Mouse (Mus musculus) hindbrain, embryonic 13.5 days (tissue): ENCODE measurements around the gene Tmem234. TPM values are rescaled to one million over a fixed set of nuclear protein-coding genes. Genes with fewer than 3 reads are reported as not detected.

Experiments
- ATAC-seq: fragments of 200-750 bp; cut with Nextera tagmentation; 2 replicates; pipeline ENCODE4 v1.8.0; 2017; ENCODE audit warnings: moderate TSS enrichment; ENCODE audit not compliant: low FRiP score
- H3K27ac ChIP-seq: fragments of 300-500 bp; sonication (generic); 2 replicates; pipeline ENCODE4 v1.5.1; 2015; ENCODE audit warnings: inconsistent platforms, mild to moderate bottlenecking, moderate library complexity
- H3K27me3 ChIP-seq: fragments of 300-500 bp; sonication (generic); 2 replicates; pipeline ENCODE4 v1.6.1; 2015; ENCODE audit warnings: mild to moderate bottlenecking, inconsistent platforms
- H3K36me3 ChIP-seq: fragments of 300-500 bp; sonication (generic); 2 replicates; pipeline ENCODE4 v1.6.1; 2015; ENCODE audit warnings: mild to moderate bottlenecking, inconsistent platforms
- H3K4me1 ChIP-seq: fragments of 300-500 bp; sonication (generic); replicated peaks from 2 replicates; pipeline ENCODE4 v1.6.1; 2015; ENCODE audit warnings: inconsistent platforms
- H3K4me2 ChIP-seq: fragments of 300-500 bp; sonication (generic); 2 replicates; pipeline ENCODE4 v1.6.1; 2015; ENCODE audit warnings: inconsistent platforms, mild to moderate bottlenecking, moderate library complexity
- H3K4me3 ChIP-seq: fragments of 300-500 bp; sonication (generic); 2 replicates; pipeline ENCODE4 v1.5.1; 2015; ENCODE audit warnings: mild to moderate bottlenecking, inconsistent platforms
- H3K9ac ChIP-seq: fragments of 300-500 bp; sonication (generic); 2 replicates; pipeline ENCODE4 v1.6.1; 2015; ENCODE audit warnings: mild to moderate bottlenecking, inconsistent platforms
- H3K9me3 ChIP-seq: fragments of 300-500 bp; sonication (generic); 2 replicates; pipeline ENCODE4 v1.6.1; 2016; ENCODE audit warnings: inconsistent platforms
- WGBS: fragments of 180-500 bp; shearing (Covaris S2); methylation state at CpG from one replicate; pipeline ENCODE4 v1.1.7; 2015; 5-methylcytosine and 5-hydroxymethylcytosine counted together
- polyA plus RNA-seq: library from polyadenylated mRNA; unstranded; fragments of >200 nt; fragmentation: Nextera tagmentation; extraction: Ambion mirVana; gene quantifications from 2 replicates; pipeline ENCODE4 v1.2.1, GENCODE M21; 2015

The Tmem234 gene
- polyA plus RNA-seq, 1 experiment from 2014 or later, result 195 TPM

DNA sequence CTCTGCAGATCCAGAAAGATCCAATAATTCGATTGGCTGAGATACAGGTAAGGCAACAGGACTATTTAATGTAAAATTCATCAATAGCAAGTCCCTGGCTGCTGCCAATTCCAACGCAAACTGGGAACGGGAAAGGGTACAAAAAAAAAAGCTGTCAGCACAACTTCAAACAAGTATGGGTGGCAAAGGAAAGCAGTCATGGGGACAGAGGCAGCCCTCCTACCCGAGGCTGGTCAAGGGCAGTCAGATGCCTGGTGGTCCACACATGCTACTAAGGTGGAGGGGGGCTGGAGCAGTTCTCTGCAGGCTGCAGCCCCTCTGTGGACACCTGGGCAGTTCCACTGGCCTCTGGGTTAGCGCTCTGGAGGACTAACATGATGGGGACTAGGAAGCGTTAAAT lies 25.6 kb downstream of the Tmem234 start:
- WGBS, result 80% methylated on average over 6 of the region's 6 CpGs
- Histone ChIP-seq H3K27ac (no peak overlapping the region), H3K4me2 (no peak overlapping the region), H3K4me3 (no peak overlapping the region), H3K27me3 (no peaks in the 10 kb centered on the region), H3K4me1 (peaks cover 42% of the 10 kb centered on the region), H3K9ac (peak overlapping the region; percentile 87; the same call in 1 of the 2 replicates), H3K36me3 (peaks cover 48% of the 10 kb centered on the region), H3K9me3 (no peaks in the 10 kb centered on the region)
- ATAC-seq, result no peak

DNA sequence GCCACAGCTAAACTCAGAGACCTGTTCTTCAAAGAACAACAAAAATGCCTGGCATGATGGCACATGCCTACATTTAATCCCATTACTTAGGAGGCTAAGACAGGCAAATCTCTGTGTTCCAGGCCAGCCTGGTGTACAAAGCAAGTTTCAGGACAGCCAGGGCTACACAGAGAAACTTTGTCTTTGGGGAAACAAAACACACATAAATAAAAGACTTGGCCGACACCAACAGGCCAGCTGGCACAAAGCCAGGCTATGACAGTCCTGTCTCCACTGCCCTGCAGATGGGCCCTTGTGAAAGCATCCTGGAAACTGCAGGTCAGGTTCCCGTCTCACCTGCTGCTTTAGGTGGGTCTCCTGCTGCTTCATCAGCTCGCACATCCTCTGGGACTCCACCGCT lies 30.5 kb downstream of the Tmem234 start:
- 76% methylated on average over 4 of the region's 4 CpGs for WGBS
- Histone ChIP-seq H3K9me3 (no peaks in the 10 kb centered on the region), H3K36me3 (peaks cover 95% of the 10 kb centered on the region), H3K4me3 (no peak overlapping the region), H3K9ac (no peak overlapping the region), H3K4me1 (peaks cover 6% of the 10 kb centered on the region), H3K27ac (no peak overlapping the region; the same call in 1 of the 2 replicates), H3K4me2 (no peak overlapping the region), H3K27me3 (no peaks in the 10 kb centered on the region)
- ATAC-seq, result no peak

DNA sequence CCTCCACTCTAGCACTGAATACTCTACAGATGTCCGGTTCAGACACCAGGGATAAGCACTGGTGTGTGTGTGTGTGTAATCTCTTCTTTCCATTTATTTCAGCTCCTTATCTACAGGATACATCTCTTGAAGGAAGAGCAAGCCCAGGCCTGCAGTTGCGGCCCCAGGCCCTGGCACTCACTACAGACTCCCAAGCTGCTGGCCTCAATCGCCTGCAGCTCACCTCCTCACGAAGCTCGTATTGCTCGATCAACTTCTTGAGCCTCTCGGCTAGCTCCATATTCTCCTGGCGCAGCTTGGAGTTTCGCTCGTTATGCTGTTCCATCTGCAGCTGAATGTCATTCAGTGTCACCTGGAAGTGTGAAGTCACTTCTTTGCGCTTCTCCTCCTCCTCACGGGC lies 31.4 kb downstream of the Tmem234 start:
- Histone ChIP-seq H3K36me3 (peaks cover 99% of the 10 kb centered on the region), H3K4me3 (no peak overlapping the region), H3K27me3 (no peaks in the 10 kb centered on the region), H3K4me2 (no peak overlapping the region), H3K9ac (no peak overlapping the region), H3K4me1 (peaks cover 7% of the 10 kb centered on the region), H3K27ac (no peak overlapping the region), H3K9me3 (no peaks in the 10 kb centered on the region)
- WGBS, result 94% methylated on average over 12 of the region's 12 CpGs
- ATAC-seq, result no peak

DNA sequence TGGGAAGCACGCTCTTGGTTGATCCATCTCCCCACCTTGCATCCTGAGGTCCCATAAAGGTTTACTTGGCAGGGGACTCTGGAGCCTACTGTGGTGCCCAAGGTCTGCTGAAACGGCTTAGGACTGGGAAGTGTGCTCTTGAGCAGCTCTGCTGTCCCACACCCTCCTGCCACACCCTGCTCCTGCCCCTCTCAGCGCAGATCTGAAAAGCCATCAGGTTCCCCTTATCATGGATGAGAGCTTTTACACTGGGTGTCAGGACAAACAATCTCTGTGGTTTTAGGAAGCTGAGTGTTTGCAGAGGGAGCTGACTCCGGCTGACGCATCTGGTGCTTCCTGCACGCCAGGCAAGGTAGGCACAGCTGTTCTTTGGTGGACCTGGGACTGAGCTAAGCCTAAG lies 33.4 kb downstream of the Tmem234 start:
- WGBS, result 96% methylated on average over 6 of the region's 6 CpGs
- Histone ChIP-seq H3K4me3 (no peak overlapping the region), H3K4me1 (peaks cover 23% of the 10 kb centered on the region), H3K4me2 (no peak overlapping the region), H3K9ac (no peak overlapping the region), H3K27ac (no peak overlapping the region), H3K9me3 (no peaks in the 10 kb centered on the region), H3K36me3 (peaks cover 97% of the 10 kb centered on the region), H3K27me3 (no peaks in the 10 kb centered on the region)
- no peak for ATAC-seq

DNA sequence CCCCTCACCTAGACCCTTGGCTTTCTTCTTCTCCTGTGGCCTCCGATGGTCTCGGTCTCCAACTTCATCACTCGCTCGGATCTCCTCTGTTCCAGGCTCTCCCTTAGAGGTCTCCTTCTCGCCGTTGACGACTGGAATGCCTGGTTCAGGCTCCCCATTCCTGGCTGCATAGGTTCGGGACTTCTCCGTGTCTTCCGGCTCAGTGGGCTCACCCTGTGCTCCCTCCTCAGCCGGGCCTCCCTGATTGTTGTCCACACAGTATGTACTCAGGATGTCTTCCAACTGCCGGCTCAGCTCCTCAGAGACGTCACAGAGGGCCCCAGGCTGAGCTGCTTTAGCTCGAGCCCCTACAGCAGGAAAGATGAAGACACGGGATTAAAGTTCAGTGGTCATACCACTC lies 38.8 kb downstream of the Tmem234 start:
- no peaks in the 10 kb centered on the region for H3K9me3 ChIP-seq
- no peaks in the 10 kb centered on the region for H3K27me3 ChIP-seq
- no peak for ATAC-seq
- H3K4me3 ChIP-seq, result peak overlapping the region; percentile 71
- peaks cover 32% of the 10 kb centered on the region for H3K4me1 ChIP-seq
- 89% methylated on average over 15 of the region's 15 CpGs for WGBS
- H3K9ac ChIP-seq, result peak overlapping the region; percentile 90
- H3K36me3 ChIP-seq, result peaks cover 51% of the 10 kb centered on the region
- H3K27ac ChIP-seq, result no peak overlapping the region
- peak overlapping the region; percentile 95 for H3K4me2 ChIP-seq

DNA sequence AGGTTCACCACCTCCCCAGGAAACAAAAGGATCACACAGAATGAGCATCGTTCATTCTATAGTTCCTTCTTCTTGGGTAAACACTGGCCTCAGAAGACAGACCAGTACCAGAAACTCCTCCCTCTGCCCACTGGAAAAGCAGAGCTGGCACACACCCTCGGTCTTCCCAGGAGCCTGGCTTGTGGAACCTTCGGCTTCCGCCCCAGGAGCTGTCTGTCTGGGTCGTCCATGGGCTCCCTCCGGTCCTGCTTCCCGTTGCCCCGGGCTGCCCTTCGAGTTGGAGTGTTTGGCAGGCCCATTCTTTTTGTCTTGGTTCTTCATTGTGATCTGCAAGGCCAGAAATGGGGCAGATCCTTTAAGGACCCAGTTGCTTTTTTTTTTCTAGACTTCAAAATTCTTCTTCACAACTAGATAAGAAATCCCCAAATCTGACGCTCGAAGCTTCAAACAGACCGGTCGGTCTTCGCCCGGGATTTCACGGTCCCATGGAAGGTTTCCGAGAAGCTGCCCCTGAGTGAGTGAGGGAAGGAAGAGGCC lies 39.7 kb downstream of the Tmem234 start:
- H3K4me1 ChIP-seq, result peaks cover 32% of the 10 kb centered on the region
- H3K27ac ChIP-seq, result peak overlapping the region; percentile 94
- peak overlapping the region; percentile 90 for H3K9ac ChIP-seq
- H3K4me3 ChIP-seq, result peak overlapping the region; percentile 71
- no peaks in the 10 kb centered on the region for H3K27me3 ChIP-seq
- WGBS, result 4% methylated on average over 17 of the region's 17 CpGs
- no peaks in the 10 kb centered on the region for H3K9me3 ChIP-seq
- no peak for ATAC-seq
- peaks cover 51% of the 10 kb centered on the region for H3K36me3 ChIP-seq
- H3K4me2 ChIP-seq, result peak overlapping the region; percentile 95

DNA sequence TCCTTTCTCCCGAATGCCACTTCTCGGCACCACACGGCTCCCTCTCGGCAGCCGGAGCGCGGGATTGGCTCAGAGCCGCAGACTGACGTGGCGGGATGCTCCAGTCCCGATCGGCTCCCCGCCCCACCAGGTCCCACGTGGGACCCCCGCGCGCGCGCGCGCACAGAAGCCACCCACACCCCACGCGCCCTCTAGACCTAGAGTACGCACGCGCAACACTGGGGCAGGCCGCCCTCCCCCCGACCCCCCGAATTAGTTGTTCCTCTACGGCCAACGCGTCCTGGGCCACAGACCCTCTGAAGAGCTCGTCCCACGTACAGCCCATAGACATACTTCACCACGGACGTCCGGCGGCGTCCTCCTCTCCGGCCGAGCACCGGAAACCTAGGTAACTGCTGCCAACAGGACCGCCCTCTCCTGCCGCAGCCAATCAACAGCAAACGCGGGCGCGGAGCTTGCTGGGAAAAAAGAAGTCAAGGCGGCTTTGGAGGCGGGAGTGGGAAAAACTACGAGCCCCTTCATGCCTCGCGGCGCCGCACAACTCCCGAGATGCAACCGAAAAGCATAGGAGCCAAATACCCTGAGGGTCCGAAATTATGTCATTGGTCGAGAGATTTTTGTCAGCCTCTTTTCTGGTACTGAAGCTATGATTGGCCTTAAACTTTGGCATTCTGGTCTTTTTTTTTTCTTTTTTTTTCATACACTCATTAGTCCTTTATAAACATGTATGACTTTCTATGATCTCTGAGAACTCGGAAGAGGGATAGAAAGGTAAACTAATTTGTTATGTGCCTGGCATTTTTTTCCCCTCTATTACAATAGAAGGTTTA lies 40.4 kb downstream of the Tmem234 start, which contains the start of gene Txlna:
Txlna (minus strand) TSS at position 428 of the 830 bp plus-strand sequence.
- Histone ChIP-seq H3K4me1 (peaks cover 32% of the 10 kb centered on the region), H3K36me3 (peaks cover 51% of the 10 kb centered on the region), H3K9ac (peak within 1 kb of the TSS; percentile 90), H3K27me3 (no peaks in the 10 kb centered on the region), H3K4me3 (peak within 1 kb of the TSS; percentile 71), H3K4me2 (peak within 1 kb of the TSS; percentile 95), H3K9me3 (no peaks in the 10 kb centered on the region), H3K27ac (peak within 1 kb of the TSS; percentile 94)
- peak; percentile 97 for ATAC-seq
- WGBS, result under 1% methylated on average over 60 of the region's 60 CpGs

DNA sequence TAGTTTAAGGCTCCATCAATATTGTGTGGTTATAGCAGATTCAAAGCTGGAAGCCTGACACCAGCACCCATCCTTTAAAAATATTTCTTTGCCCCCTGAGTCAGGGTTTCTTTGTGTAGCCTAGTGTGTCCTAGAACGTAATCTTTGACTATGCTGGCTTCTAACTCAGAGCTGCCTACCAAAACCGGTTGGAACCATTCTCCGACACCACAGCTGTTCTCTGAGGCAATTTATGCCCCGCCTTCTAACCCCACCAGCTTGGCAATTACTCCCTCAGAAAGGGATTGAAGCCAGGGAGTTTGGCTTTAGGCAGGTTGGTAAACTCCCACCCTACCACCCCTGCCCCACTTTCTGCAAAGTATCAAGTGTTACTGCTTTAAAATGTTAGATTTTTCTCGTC lies 41.3 kb downstream of the Tmem234 start:
- WGBS, result 59% methylated on average over 5 of the region's 5 CpGs
- H3K9me3 ChIP-seq, result no peaks in the 10 kb centered on the region
- H3K4me3 ChIP-seq, result no peak overlapping the region
- ATAC-seq, result no peak
- peaks cover 51% of the 10 kb centered on the region for H3K36me3 ChIP-seq
- 0 out of 2 replicates have a peak overlapping the region, but pooled peaks have one; percentile 8 for H3K27ac ChIP-seq
- H3K27me3 ChIP-seq, result no peaks in the 10 kb centered on the region
- H3K4me1 ChIP-seq, result peaks cover 32% of the 10 kb centered on the region
- peak overlapping the region; percentile 95; the same call in 1 of the 2 replicates for H3K4me2 ChIP-seq
- no peak overlapping the region for H3K9ac ChIP-seq

DNA sequence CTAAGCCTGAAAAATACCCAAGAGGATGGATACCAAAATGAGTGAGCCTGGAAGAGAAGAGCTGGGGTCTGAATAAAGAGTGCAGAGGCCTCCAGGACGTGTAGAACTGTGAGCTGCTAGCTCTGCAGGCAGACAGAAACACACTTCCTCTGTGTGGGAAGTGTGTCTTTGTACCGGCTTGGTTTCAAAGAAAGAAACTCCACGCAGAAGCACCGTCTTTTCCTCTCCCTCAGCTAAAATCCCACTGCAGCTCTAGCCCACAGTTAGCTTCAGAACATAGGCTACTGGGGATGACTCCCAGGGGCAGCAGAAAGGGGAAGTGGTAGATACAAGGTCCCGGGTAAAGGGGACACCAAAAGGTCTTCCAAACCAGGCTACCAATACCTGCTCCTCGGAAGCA lies 44.7 kb downstream of the Tmem234 start:
- H3K36me3 ChIP-seq, result peaks cover 60% of the 10 kb centered on the region

DNA sequence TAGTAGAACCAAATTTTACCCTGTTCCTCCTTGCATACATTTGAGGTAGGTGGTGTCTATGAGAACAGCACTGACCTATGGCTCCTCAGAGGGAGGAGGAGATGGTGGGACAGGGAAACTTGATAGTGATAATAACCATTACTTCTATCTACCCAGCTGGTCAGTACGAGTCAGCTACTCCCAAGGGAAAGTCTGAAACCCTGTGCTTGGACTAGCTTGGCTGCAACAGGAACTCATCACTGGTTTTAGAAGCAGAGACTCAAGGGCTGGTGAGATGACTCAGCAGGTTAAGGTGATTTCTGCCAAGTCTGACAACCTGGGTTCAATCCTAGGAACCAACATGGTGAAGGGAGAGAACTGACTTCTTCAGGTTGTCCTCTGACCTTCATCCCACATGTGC lies 48.2 kb downstream of the Tmem234 start:
- no peaks in the 10 kb centered on the region for H3K9me3 ChIP-seq
- peaks cover 91% of the 10 kb centered on the region for H3K36me3 ChIP-seq
- no peak overlapping the region for H3K9ac ChIP-seq
- no peak overlapping the region for H3K4me3 ChIP-seq
- H3K4me2 ChIP-seq, result no peak overlapping the region
- 83% methylated on average over 1 of the region's 1 CpGs for WGBS
- H3K27ac ChIP-seq, result no peak overlapping the region
- no peaks in the 10 kb centered on the region for H3K4me1 ChIP-seq
- no peaks in the 10 kb centered on the region for H3K27me3 ChIP-seq
- ATAC-seq, result no peak

More for the DNA sequence above, 44.7 kb downstream of the Tmem234 start:
- Histone ChIP-seq H3K9me3 (no peaks in the 10 kb centered on the region), H3K27me3 (no peaks in the 10 kb centered on the region), H3K27ac (no peak overlapping the region), H3K4me3 (no peak overlapping the region), H3K4me2 (no peak overlapping the region), H3K4me1 (peaks cover 4% of the 10 kb centered on the region), H3K9ac (no peak overlapping the region)
- no peak for ATAC-seq
- 92% methylated on average over 6 of the region's 6 CpGs for WGBS

DNA sequence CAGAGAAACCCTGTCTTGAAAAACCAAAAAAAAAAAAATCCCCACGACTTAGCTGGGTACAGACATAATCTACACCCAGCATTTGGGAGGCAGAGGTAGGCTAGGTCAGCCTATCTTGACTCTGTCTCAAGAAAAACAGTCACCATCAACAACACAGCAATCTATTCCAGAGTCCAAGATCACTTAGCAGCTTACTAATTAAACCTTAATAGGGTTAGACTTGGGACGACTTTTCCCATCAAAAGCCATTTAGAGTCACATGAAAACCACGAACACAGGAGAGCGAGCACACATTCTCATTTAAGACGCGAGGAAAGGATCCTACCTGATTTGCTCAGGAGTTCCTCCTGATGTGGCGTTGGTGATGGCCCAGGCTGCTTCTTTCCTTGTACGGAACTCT lies 49.9 kb downstream of the Tmem234 start:
- H3K4me1 ChIP-seq, result no peaks in the 10 kb centered on the region
- no peak overlapping the region for H3K4me3 ChIP-seq
- H3K9me3 ChIP-seq, result no peaks in the 10 kb centered on the region
- H3K36me3 ChIP-seq, result peaks cover 96% of the 10 kb centered on the region
- no peak overlapping the region for H3K9ac ChIP-seq
- H3K4me2 ChIP-seq, result no peak overlapping the region
- 94% methylated on average over 8 of the region's 8 CpGs for WGBS
- ATAC-seq, result no peak
- no peaks in the 10 kb centered on the region for H3K27me3 ChIP-seq
- no peak overlapping the region for H3K27ac ChIP-seq

DNA sequence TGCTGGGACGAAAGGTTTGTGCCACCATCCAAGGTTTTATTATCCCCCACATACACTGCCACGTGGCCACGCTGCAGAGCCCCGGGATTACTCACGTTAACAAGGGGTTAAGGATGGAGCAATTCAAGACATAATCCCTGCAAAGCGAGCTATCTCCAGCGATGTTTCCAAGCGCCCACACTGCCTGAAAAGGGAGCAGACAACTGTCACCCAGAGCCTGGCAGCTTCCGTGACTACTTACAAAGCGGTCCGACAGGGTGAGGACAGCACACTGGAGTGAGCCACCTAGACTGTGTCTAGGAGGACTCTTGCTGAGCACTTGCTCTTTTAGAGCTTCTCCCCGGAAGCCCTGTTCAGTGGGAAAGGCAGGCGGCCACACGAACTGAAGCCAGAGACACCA lies 54.3 kb downstream of the Tmem234 start:
- no peak for ATAC-seq
- no peaks in the 10 kb centered on the region for H3K4me1 ChIP-seq
- no peaks in the 10 kb centered on the region for H3K27me3 ChIP-seq
- H3K4me3 ChIP-seq, result no peak overlapping the region
- WGBS, result 96% methylated on average over 14 of the region's 14 CpGs
- peaks cover 94% of the 10 kb centered on the region for H3K36me3 ChIP-seq
- H3K9ac ChIP-seq, result no peak overlapping the region
- H3K4me2 ChIP-seq, result no peak overlapping the region
- no peaks in the 10 kb centered on the region for H3K9me3 ChIP-seq
- no peak overlapping the region for H3K27ac ChIP-seq

DNA sequence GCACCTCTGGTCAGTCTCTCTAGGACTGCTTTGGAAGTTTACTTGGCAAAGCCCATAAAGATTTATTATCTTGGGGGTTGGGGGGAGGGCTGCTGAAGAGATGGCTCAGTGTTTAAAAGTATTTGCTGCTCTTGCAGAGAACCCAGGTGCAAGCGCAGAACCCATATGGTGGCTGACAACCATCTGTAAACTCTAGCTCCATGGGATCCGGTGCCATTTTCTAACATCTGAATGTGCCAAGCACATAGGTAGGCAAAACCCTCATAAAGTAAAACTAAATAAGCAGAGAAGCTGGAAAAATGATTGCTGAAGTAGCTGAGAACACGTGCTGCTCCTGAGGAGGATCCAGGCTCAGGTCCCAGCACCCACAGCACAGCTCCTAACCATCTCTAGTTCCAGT lies 61.1 kb downstream of the Tmem234 start:
- no peak for ATAC-seq
- Histone ChIP-seq H3K27ac (no peak overlapping the region), H3K4me1 (0 out of 2 replicates have a peak, but pooled peaks cover 2% of the 10 kb centered on the region), H3K27me3 (no peaks in the 10 kb centered on the region), H3K9me3 (no peaks in the 10 kb centered on the region), H3K4me2 (no peak overlapping the region), H3K36me3 (peaks cover 59% of the 10 kb centered on the region), H3K9ac (no peak overlapping the region), H3K4me3 (no peak overlapping the region)
- WGBS, result 96% methylated on average over 3 of the region's 3 CpGs
